Mouse (Mus musculus): ENCODE measurements around the gene Brinp3. TPM values are rescaled to one million over a fixed set of nuclear protein-coding genes. Genes with fewer than 3 reads are reported as not detected.
"Not testable (repeated sequence)": the region's sequence is repeated elsewhere in the genome, so short reads cannot be mapped to it uniquely, and the experiment has no call there.

Brinp3 gene
- polyA plus RNA-seq, 1 experiment from 2014 or later = not detected

GRCm38 (mm10) chr1:146584181-146584580, 89.6 kb downstream of the Brinp3 start:
- TF ChIP-seq CTCF (IDR thresholded peaks at IDR 0.05; ENCODE audit: low read depth) = no peak
- Histone ChIP-seq H3K4me1 (replicated peaks; ENCODE audit: insufficient read depth, low read length) (no peaks in the 10 kb centered on the region), H3K9ac (ENCODE audit: low read depth, low read length) (no peak overlapping the region), H3K36me3 (ENCODE audit: insufficient read depth, low read length) (no peaks in the 10 kb centered on the region), H3K4me2 (ENCODE audit: low read length) (no peak overlapping the region), H3K9me3 (replicated peaks; ENCODE audit: low read length) (no peaks in the 10 kb centered on the region), H3K4me3 (replicated peaks; ENCODE audit: low read depth, low read length) (no peak overlapping the region), H3K27me3 (ENCODE audit: insufficient read depth, low read length) (no peaks in the 10 kb centered on the region), H3K27ac (no peak overlapping the region)
- DNase-seq (ENCODE audit: low spot score) = no peak
- 75% methylated on average over 7 of the region's 7 CpGs for WGBS
- ATAC-seq (replicated peaks; ENCODE audit: low FRiP score, low read depth) = no peak

- Histone ChIP-seq H3K9ac (ENCODE audit: low read depth, low read length) (no peak overlapping the region), H3K36me3 (ENCODE audit: insufficient read depth, low read length) (no peaks in the 10 kb centered on the region), H3K4me1 (replicated peaks; ENCODE audit: insufficient read depth, low read length) (no peaks in the 10 kb centered on the region), H3K4me2 (ENCODE audit: low read length) (no peak overlapping the region), H3K9me3 (replicated peaks; ENCODE audit: low read length) (no peaks in the 10 kb centered on the region), H3K27me3 (ENCODE audit: insufficient read depth, low read length) (no peaks in the 10 kb centered on the region), H3K4me3 (replicated peaks; ENCODE audit: low read depth, low read length) (no peak overlapping the region), H3K27ac (no peak overlapping the region)
- DNase-seq (ENCODE audit: low spot score) (no peak), ATAC-seq (replicated peaks; ENCODE audit: low FRiP score, low read depth) (no peak)
- no peak for TF ChIP-seq CTCF (IDR thresholded peaks at IDR 0.05; ENCODE audit: low read depth)
- 57% methylated on average over 2 of the region's 2 CpGs for WGBS
These were observed 138.3 kb downstream of the Brinp3 start for GRCm38 (mm10) chr1:146632895-146633294.

- Histone ChIP-seq H3K4me2 (ENCODE audit: low read length) (no peak overlapping the region), H3K36me3 (ENCODE audit: insufficient read depth, low read length) (no peaks in the 10 kb centered on the region), H3K4me3 (replicated peaks; ENCODE audit: low read depth, low read length) (no peak overlapping the region), H3K9me3 (replicated peaks; ENCODE audit: low read length) (no peaks in the 10 kb centered on the region), H3K27me3 (ENCODE audit: insufficient read depth, low read length) (no peaks in the 10 kb centered on the region), H3K27ac (no peak overlapping the region), H3K4me1 (replicated peaks; ENCODE audit: insufficient read depth, low read length) (no peaks in the 10 kb centered on the region), H3K9ac (ENCODE audit: low read depth, low read length) (no peak overlapping the region)
- WGBS = 91% methylated on average over 4 of the region's 4 CpGs
- ATAC-seq (replicated peaks; ENCODE audit: low FRiP score, low read depth) (no peak), DNase-seq (ENCODE audit: low spot score) (no peak)
- no peak for TF ChIP-seq CTCF (IDR thresholded peaks at IDR 0.05; ENCODE audit: low read depth)
These were observed 162.7 kb downstream of the Brinp3 start for GRCm38 (mm10) chr1:146657214-146657613.

- H3K27ac ChIP-seq = no peak overlapping the region
- ATAC-seq (replicated peaks; ENCODE audit: low FRiP score, low read depth) (no peak), DNase-seq (ENCODE audit: low spot score) (no peak)
- H3K4me1 ChIP-seq (replicated peaks; ENCODE audit: insufficient read depth, low read length) = no peaks in the 10 kb centered on the region
- H3K9me3 ChIP-seq (replicated peaks; ENCODE audit: low read length) = no peaks in the 10 kb centered on the region
- no peak overlapping the region for H3K4me2 ChIP-seq (ENCODE audit: low read length)
- H3K36me3 ChIP-seq (ENCODE audit: insufficient read depth, low read length) = no peaks in the 10 kb centered on the region
- H3K27me3 ChIP-seq (ENCODE audit: insufficient read depth, low read length) = no peaks in the 10 kb centered on the region
- TF ChIP-seq CTCF (IDR thresholded peaks at IDR 0.05; ENCODE audit: low read depth) = no peak
- H3K9ac ChIP-seq (ENCODE audit: low read depth, low read length) = no peak overlapping the region
- WGBS = 64% methylated on average over 4 of the region's 4 CpGs
- H3K4me3 ChIP-seq (replicated peaks; ENCODE audit: low read depth, low read length) = no peak overlapping the region
These were observed 206.2 kb downstream of the Brinp3 start for GRCm38 (mm10) chr1:146700724-146701123.

DNA sequence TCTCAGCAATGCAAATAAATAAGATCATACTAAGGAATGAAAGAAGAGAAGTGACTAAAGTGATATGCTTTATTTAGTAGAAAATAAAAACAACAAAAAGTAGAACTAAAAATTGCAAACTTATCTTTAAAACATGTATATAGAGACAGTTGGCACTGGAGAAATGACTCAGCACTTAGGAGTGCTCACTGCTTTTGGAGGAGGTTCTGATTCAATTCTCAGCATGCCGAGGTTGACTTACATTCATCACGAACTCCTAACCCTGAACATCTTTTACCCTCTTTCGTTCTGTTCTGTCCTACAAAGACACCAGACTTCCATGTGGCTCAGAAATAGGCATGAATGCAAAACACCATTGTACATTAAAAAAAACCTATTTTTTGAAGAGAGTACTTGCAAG, 225.0 kb downstream of the Brinp3 start:
- Histone ChIP-seq H3K27me3 (ENCODE audit: insufficient read depth, low read length) (no peaks in the 10 kb centered on the region), H3K9ac (ENCODE audit: low read depth, low read length) (no peak overlapping the region), H3K4me2 (ENCODE audit: low read length) (no peak overlapping the region), H3K36me3 (ENCODE audit: insufficient read depth, low read length) (no peaks in the 10 kb centered on the region), H3K9me3 (replicated peaks; ENCODE audit: low read length) (no peaks in the 10 kb centered on the region), H3K4me3 (replicated peaks; ENCODE audit: low read depth, low read length) (no peak overlapping the region), H3K4me1 (replicated peaks; ENCODE audit: insufficient read depth, low read length) (no peaks in the 10 kb centered on the region), H3K27ac (no peak overlapping the region)
- no peak for TF ChIP-seq CTCF (IDR thresholded peaks at IDR 0.05; ENCODE audit: low read depth)
- no peak for ATAC-seq (replicated peaks; ENCODE audit: low FRiP score, low read depth)
- 74% methylated on average over 3 of the region's 3 CpGs for WGBS
- DNase-seq (ENCODE audit: low spot score) = no peak

- WGBS = 2% methylated on average over 27 of the region's 35 CpGs
- H3K36me3 ChIP-seq (ENCODE audit: insufficient read depth, low read length); H3K27me3 ChIP-seq (ENCODE audit: insufficient read depth, low read length); H3K9ac ChIP-seq (ENCODE audit: low read depth, low read length); H3K27ac ChIP-seq; DNase-seq (ENCODE audit: low spot score); H3K9me3 ChIP-seq (replicated peaks; ENCODE audit: low read length); H3K4me1 ChIP-seq (replicated peaks; ENCODE audit: insufficient read depth, low read length): not testable (repeated sequence)
- 0 out of 2 replicates have a peak overlapping the region, but pooled peaks have one; percentile 16 for H3K4me3 ChIP-seq (replicated peaks; ENCODE audit: low read depth, low read length)
- ATAC-seq (replicated peaks; ENCODE audit: low FRiP score, low read depth) = peak; percentile 46; the same call in 1 of the 2 replicates
- peak overlapping the region; percentile 57 for H3K4me2 ChIP-seq (ENCODE audit: low read length)
These were observed 230.4 kb downstream of the Brinp3 start for GRCm38 (mm10) chr1:146724784-146725513.

DNA sequence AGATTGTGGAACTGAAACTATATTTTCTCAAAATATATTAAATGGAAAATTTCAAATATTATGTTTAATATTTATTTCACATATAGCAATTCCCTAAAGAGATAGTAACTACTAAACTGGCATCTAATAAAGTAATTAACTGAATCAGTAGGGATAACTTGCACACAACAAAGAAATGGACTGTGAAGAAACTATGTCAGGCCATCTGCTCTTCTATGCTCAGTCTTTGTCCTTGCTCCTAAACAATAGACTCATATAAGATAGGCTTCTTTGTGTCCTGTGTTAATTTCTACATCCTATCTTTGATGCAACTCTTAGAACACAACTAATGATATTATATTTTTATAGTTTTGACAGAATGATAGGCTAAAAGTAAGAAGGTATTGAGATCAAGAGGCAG, 256.5 kb downstream of the Brinp3 start:
- H3K27ac ChIP-seq = no peak overlapping the region
- no peak overlapping the region for H3K4me3 ChIP-seq (replicated peaks; ENCODE audit: low read depth, low read length)
- H3K4me2 ChIP-seq (ENCODE audit: low read length) = no peak overlapping the region
- ATAC-seq (replicated peaks; ENCODE audit: low FRiP score, low read depth) (no peak), DNase-seq (ENCODE audit: low spot score) (no peak)
- H3K36me3 ChIP-seq (ENCODE audit: insufficient read depth, low read length) = no peaks in the 10 kb centered on the region
- no peaks in the 10 kb centered on the region for H3K9me3 ChIP-seq (replicated peaks; ENCODE audit: low read length)
- H3K9ac ChIP-seq (ENCODE audit: low read depth, low read length) = no peak overlapping the region
- no peak for TF ChIP-seq CTCF (IDR thresholded peaks at IDR 0.05; ENCODE audit: low read depth)
- no peaks in the 10 kb centered on the region for H3K4me1 ChIP-seq (replicated peaks; ENCODE audit: insufficient read depth, low read length)
- H3K27me3 ChIP-seq (ENCODE audit: insufficient read depth, low read length) = no peaks in the 10 kb centered on the region
